Mouse (Mus musculus) neural tube, embryonic 13.5 days (tissue): ENCODE measurements around the gene Peli2. TPM values are rescaled to one million over a fixed set of nuclear protein-coding genes. Genes with fewer than 3 reads are reported as not detected.

Experiments used
- ATAC-seq: fragments of 200-750 bp; cut with Nextera tagmentation; 2 replicates; pipeline ENCODE4 v1.8.0; 2017; ENCODE audit warnings: low read depth, mild to moderate bottlenecking, moderate TSS enrichment, moderate library complexity
- H3K27ac ChIP-seq: fragments of 300-500 bp; sonication (generic); replicated peaks from 2 replicates; pipeline ENCODE4 v1.5.1; 2015; ENCODE audit warnings: moderate library complexity, mild to moderate bottlenecking, inconsistent platforms
- H3K27me3 ChIP-seq: fragments of 300-500 bp; sonication (generic); 2 replicates; pipeline ENCODE4 v1.6.1; 2015; ENCODE audit warnings: mild to moderate bottlenecking, inconsistent platforms
- H3K36me3 ChIP-seq: fragments of 300-500 bp; sonication (generic); 2 replicates; pipeline ENCODE4 v1.6.1; 2015; ENCODE audit warnings: mild to moderate bottlenecking, inconsistent platforms
- H3K4me1 ChIP-seq: fragments of 300-500 bp; sonication (generic); replicated peaks from 2 replicates; pipeline ENCODE4 v1.6.1; 2015; ENCODE audit warnings: inconsistent platforms
- H3K4me2 ChIP-seq: fragments of 300-500 bp; sonication (generic); 2 replicates; pipeline ENCODE4 v1.6.1; 2015; ENCODE audit warnings: inconsistent platforms, mild to moderate bottlenecking, moderate library complexity
- H3K4me3 ChIP-seq: fragments of 300-500 bp; sonication (generic); 2 replicates; pipeline ENCODE4 v1.5.1; 2015; ENCODE audit warnings: mild to moderate bottlenecking, inconsistent platforms
- H3K9ac ChIP-seq: fragments of 300-500 bp; sonication (generic); 2 replicates; pipeline ENCODE4 v1.6.1; 2015; ENCODE audit warnings: moderate library complexity, mild to moderate bottlenecking, inconsistent platforms
- H3K9me3 ChIP-seq: fragments of 300-500 bp; sonication (generic); 2 replicates; pipeline ENCODE4 v1.6.1; 2016; ENCODE audit warnings: inconsistent platforms
- WGBS: fragments of 180-500 bp; shearing (Covaris S2); methylation state at CpG from one replicate; pipeline ENCODE4 v1.1.7; 2015; 5-methylcytosine and 5-hydroxymethylcytosine counted together
- polyA plus RNA-seq: library from polyadenylated mRNA; unstranded; fragments of >200 nt; fragmentation: Nextera tagmentation; extraction: Ambion mirVana; gene quantifications from 2 replicates; pipeline ENCODE4 v1.2.1, GENCODE M21; 2015

The Peli2 gene
- polyA plus RNA-seq, 1 experiment from 2014 or later = 10.8 TPM

- Histone ChIP-seq H3K27ac (no peak overlapping the region), H3K36me3 (no peaks in the 10 kb centered on the region), H3K4me1 (no peaks in the 10 kb centered on the region), H3K4me2 (no peak overlapping the region), H3K9ac (no peak overlapping the region), H3K9me3 (no peaks in the 10 kb centered on the region), H3K27me3 (no peaks in the 10 kb centered on the region), H3K4me3 (no peak overlapping the region)
- 74% methylated on average over 18 of the region's 18 CpGs for WGBS
- no peak for ATAC-seq
Observed at GRCm38 (mm10) chr14:48323771-48324459, 203.3 kb downstream of the Peli2 start.

DNA sequence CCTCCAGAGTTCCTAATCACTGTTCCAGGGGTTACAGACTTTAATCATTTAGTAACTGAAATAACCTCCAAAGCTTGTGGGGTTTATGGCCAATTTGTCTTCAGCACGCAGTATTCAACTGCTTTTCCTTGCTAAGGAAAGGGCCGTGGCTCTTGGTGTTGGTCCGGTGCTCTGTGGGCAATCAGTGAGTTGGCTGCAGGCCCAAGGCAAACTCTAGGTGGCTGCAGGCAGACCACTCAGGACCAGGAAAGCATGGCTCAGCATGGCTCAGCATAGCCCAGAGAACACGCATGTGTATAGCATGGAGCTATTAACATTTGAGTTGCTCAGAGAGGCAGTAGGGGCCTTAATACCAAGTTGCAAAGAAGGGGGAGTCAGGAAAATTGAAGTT, 203.8 kb downstream of the Peli2 start:
- no peak overlapping the region for H3K27ac ChIP-seq
- no peak overlapping the region for H3K4me3 ChIP-seq
- no peak overlapping the region for H3K9ac ChIP-seq
- 81% methylated on average over 4 of the region's 4 CpGs for WGBS
- H3K4me2 ChIP-seq = no peak overlapping the region
- no peak for ATAC-seq
- H3K36me3 ChIP-seq = no peaks in the 10 kb centered on the region
- H3K9me3 ChIP-seq = no peaks in the 10 kb centered on the region
- no peaks in the 10 kb centered on the region for H3K4me1 ChIP-seq
- H3K27me3 ChIP-seq = no peaks in the 10 kb centered on the region

DNA sequence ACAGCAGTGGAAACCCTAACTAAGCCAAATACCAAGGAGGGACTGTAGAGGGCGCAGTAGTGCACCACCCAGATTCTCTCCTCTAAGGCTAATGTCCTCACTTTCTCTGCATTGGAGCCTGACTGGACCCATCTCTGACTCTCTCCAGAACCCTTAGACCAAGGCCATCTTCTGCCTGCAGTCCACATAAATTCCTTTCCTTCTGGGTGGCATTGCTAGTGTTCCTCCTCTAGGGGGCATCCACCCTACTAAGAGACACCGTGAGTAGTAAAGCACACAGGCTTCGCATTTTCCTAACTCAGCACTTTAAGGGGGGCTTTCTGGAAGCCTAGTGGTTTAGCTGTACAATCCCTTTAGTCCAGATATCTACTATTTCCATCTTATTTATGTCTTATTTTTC, 207.1 kb downstream of the Peli2 start:
- H3K27ac ChIP-seq = no peak overlapping the region
- H3K9me3 ChIP-seq = no peaks in the 10 kb centered on the region
- no peak overlapping the region for H3K9ac ChIP-seq
- no peak overlapping the region for H3K4me3 ChIP-seq
- ATAC-seq = no peak
- H3K36me3 ChIP-seq = no peaks in the 10 kb centered on the region
- no peak overlapping the region for H3K4me2 ChIP-seq
- H3K4me1 ChIP-seq = peaks cover 28% of the 10 kb centered on the region
- H3K27me3 ChIP-seq = peaks cover 5% of the 10 kb centered on the region; the same call in 1 of the 2 replicates
- WGBS = 75% methylated on average over 3 of the region's 3 CpGs

GRCm38 (mm10) chr14:48329716-48330365, 209.2 kb downstream of the Peli2 start:
- Histone ChIP-seq H3K27ac (no peak overlapping the region), H3K9me3 (no peaks in the 10 kb centered on the region), H3K9ac (no peak overlapping the region), H3K4me3 (no peak overlapping the region), H3K27me3 (peaks cover 5% of the 10 kb centered on the region; the same call in 1 of the 2 replicates), H3K4me2 (no peak overlapping the region), H3K36me3 (no peaks in the 10 kb centered on the region), H3K4me1 (peaks cover 46% of the 10 kb centered on the region)
- 91% methylated on average over 12 of the region's 12 CpGs for WGBS
- ATAC-seq = no peak
